Mouse (Mus musculus) heart, embryonic 11.5 days (tissue): ENCODE measurements around the gene Grm5. TPM values are rescaled to one million over a fixed set of nuclear protein-coding genes. Genes with fewer than 3 reads are reported as not detected.

Source experiments
- ATAC-seq: fragments of 200-750 bp; cut with Nextera tagmentation; replicated peaks from 2 replicates; pipeline ENCODE4 v1.8.0; 2017; ENCODE audit warnings: moderate library complexity; ENCODE audit not compliant: insufficient number of reproducible peaks, low FRiP score, low TSS enrichment
- H3K27ac ChIP-seq: fragments of 300-500 bp; sonication (generic); 2 replicates; pipeline ENCODE4 v1.5.1; 2014; ENCODE audit warnings: mild to moderate bottlenecking, low read depth, low read length
- H3K27me3 ChIP-seq: fragments of 300-500 bp; sonication (generic); 2 replicates; pipeline ENCODE4 v1.6.1; 2014; ENCODE audit warnings: mild to moderate bottlenecking, low read length, mixed read lengths; ENCODE audit not compliant: control insufficient read depth, insufficient read depth
- H3K36me3 ChIP-seq: fragments of 300-500 bp; sonication (generic); 2 replicates; pipeline ENCODE4 v1.6.1; 2014; ENCODE audit warnings: mild to moderate bottlenecking, low read length, moderate library complexity, mixed read lengths; ENCODE audit not compliant: control insufficient read depth, insufficient read depth
- H3K4me1 ChIP-seq: fragments of 300-500 bp; sonication (generic); 2 replicates; pipeline ENCODE4 v1.6.1; 2014; ENCODE audit warnings: low read length; ENCODE audit not compliant: control insufficient read depth, insufficient read depth
- H3K4me2 ChIP-seq: fragments of 300-500 bp; sonication (generic); 2 replicates; pipeline ENCODE4 v1.6.1; 2014; ENCODE audit warnings: mild to moderate bottlenecking, moderate library complexity
- H3K4me3 ChIP-seq: fragments of 300-500 bp; sonication (generic); 2 replicates; pipeline ENCODE4 v1.5.1; 2014; ENCODE audit warnings: low read depth, low read length
- H3K9ac ChIP-seq: fragments of 300-500 bp; sonication (generic); 2 replicates; pipeline ENCODE4 v1.6.1; 2014; ENCODE audit warnings: mild to moderate bottlenecking, low read depth, low read length, moderate library complexity
- H3K9me3 ChIP-seq: fragments of 300-500 bp; sonication (generic); replicated peaks from 2 replicates; pipeline ENCODE4 v1.6.1; 2016; ENCODE audit warnings: low read length; ENCODE audit not compliant: control insufficient read depth
- WGBS: fragments of 180-500 bp; shearing (Covaris S2); extraction: QIAGEN DNeasy Blood & Tissue Kit; methylation state at CpG from one replicate; pipeline ENCODE4 v1.1.7; 2014; ENCODE audit not compliant: insufficient replicate concordance; 5-methylcytosine and 5-hydroxymethylcytosine counted together
- polyA plus RNA-seq: library from polyadenylated mRNA; unstranded; fragments of >200 nt; fragmentation: Nextera tagmentation; extraction: Ambion mirVana; gene quantifications from 2 replicates; pipeline ENCODE4 v1.2.1, GENCODE M21; 2014

Grm5 gene
- polyA plus RNA-seq, 1 experiment from 2014 or later, result 0.04 TPM

DNA sequence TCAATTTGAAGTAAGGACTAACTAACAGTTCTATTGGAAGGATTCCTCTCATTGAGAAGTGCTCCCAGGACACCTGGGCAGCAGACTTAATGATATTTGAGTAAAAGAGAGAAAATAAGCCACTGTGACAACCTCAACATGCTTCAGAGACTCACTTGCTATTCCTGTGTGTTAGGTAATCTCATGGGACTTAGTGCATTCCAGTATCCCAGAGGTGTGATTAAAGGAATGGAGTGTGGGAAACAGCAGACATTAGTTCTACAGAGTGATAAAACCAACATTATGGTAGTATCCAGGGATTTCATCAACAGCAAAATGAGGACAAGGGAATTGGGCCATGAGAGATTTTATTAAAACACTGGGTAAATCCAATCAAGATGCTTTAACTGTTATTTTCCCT is 205.0 kb downstream of the Grm5 start:
- H3K27ac ChIP-seq, result no peak overlapping the region
- H3K4me1 ChIP-seq, result no peaks in the 10 kb centered on the region
- H3K4me3 ChIP-seq, result no peak overlapping the region
- no peak for ATAC-seq
- H3K4me2 ChIP-seq, result no peak overlapping the region
- no peaks in the 10 kb centered on the region for H3K27me3 ChIP-seq
- H3K9ac ChIP-seq, result no peak overlapping the region
- H3K36me3 ChIP-seq, result no peaks in the 10 kb centered on the region
- no peaks in the 10 kb centered on the region for H3K9me3 ChIP-seq

DNA sequence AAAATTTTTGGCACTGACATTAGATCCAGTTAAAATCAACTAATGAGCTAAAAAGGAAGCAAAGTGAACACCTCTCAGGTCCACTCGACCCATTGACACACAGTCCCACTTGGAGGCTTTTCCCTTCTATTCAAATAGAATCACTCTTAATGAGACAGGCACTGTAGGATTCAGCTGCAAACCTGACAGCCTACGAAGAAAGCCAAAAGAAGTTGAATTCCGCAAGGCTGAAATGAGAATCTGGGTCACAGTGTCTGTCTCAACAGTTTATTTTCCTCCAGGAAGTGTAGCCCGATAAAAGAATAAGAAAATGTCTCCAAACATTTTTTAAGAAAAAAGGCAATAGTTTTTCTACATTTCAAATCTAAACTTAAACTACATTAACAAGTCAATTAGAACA is 209.9 kb downstream of the Grm5 start:
- 67% methylated on average over 4 of the region's 4 CpGs for WGBS
- Histone ChIP-seq H3K4me1 (no peaks in the 10 kb centered on the region), H3K9ac (no peak overlapping the region), H3K27ac (no peak overlapping the region), H3K27me3 (no peaks in the 10 kb centered on the region), H3K4me2 (no peak overlapping the region), H3K4me3 (no peak overlapping the region), H3K9me3 (no peaks in the 10 kb centered on the region), H3K36me3 (no peaks in the 10 kb centered on the region)
- ATAC-seq, result no peak

DNA sequence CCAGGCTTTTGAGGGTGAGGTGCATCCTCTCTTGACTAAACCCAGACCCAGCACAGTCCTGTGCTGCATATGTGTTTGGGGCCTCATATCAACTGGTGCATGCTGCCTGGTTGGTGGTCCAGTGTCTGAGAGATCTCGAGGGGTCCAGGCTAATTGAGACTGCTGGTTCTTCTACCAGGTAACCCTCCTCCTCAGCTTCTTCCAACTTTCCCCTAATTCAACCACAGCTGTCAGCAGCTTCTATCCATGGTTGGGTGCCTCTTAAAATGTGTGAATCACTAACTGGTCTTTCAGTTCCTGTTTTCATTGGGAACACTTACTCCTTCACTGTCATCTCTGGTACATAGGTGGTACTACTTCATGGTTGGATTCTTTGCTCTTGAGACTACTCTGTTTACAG is 240.9 kb downstream of the Grm5 start:
- Histone ChIP-seq H3K9me3 (no peaks in the 10 kb centered on the region), H3K9ac (no peak overlapping the region), H3K4me1 (no peaks in the 10 kb centered on the region), H3K36me3 (no peaks in the 10 kb centered on the region), H3K4me2 (no peak overlapping the region), H3K27me3 (no peaks in the 10 kb centered on the region), H3K27ac (no peak overlapping the region), H3K4me3 (no peak overlapping the region)
- WGBS, result 43% methylated on average over 1 of the region's 1 CpGs
- ATAC-seq, result no peak

DNA sequence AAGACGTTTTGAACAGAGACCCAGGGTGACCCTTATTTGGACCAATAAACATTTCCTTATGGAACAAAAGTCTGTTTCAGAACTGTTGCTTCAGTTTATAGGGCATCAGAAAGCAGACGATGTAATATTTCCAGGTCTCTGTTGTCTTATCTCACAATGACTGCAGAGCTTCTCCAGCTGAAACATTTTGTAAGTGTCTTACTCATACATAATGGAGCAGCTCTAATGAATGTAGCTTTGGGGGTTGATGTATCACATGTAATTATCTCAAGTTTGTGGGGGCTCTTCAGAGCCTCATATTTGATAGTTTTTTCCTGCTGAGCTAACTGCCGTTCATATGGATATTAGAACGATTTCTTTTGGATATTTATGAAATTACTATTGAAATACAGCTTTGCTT is 250.7 kb downstream of the Grm5 start:
- H3K27me3 ChIP-seq, result no peaks in the 10 kb centered on the region
- ATAC-seq, result no peak
- 67% methylated on average over 4 of the region's 4 CpGs for WGBS
- no peak overlapping the region for H3K4me3 ChIP-seq
- H3K36me3 ChIP-seq, result no peaks in the 10 kb centered on the region
- H3K9me3 ChIP-seq, result no peaks in the 10 kb centered on the region
- no peaks in the 10 kb centered on the region for H3K4me1 ChIP-seq
- H3K4me2 ChIP-seq, result no peak overlapping the region
- H3K9ac ChIP-seq, result no peak overlapping the region
- no peak overlapping the region for H3K27ac ChIP-seq

DNA sequence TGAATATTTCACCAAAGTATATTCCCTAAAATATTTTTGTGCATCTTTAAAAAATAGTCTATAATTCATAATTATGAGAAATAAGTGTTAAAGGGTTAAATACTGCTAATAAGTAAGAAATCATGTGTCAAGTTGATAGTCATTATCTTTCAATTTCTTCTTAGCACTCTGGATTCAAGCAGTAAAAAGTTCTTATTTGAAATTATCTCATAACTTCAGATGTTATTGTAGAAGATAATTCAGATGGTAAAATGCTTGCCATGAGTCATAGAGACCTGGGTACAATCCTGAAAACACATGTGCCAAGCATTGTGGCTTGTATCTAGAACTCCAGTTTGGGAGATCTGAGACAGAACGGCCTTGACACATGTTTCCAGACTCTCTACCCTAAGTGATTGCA is 254.6 kb downstream of the Grm5 start:
- H3K4me1 ChIP-seq, result no peaks in the 10 kb centered on the region
- no peaks in the 10 kb centered on the region for H3K27me3 ChIP-seq
- H3K27ac ChIP-seq, result no peak overlapping the region
- 60% methylated on average over 1 of the region's 1 CpGs for WGBS
- no peaks in the 10 kb centered on the region for H3K9me3 ChIP-seq
- no peak overlapping the region for H3K9ac ChIP-seq
- no peak overlapping the region for H3K4me3 ChIP-seq
- no peak overlapping the region for H3K4me2 ChIP-seq
- no peaks in the 10 kb centered on the region for H3K36me3 ChIP-seq
- no peak for ATAC-seq

DNA sequence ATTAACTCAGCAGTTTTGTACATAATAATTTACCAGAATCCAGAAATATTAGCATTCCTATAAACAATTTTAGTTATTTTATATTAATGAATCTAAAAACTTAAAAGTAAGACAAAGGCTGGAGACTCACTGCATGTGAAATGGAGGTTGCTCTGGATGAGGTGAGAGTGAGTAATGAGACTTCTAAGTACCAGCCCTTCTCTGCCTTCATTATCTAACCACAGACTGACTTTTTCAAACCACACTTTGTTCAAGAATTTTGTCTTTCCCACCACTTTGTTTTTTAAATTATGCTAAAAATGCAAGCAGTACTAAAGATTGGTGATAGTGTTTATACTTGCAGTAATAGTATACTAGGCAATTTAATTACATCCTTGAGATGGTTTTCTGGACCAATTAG is 259.5 kb downstream of the Grm5 start:
- H3K9me3 ChIP-seq, result no peaks in the 10 kb centered on the region
- H3K4me3 ChIP-seq, result no peak overlapping the region

DNA sequence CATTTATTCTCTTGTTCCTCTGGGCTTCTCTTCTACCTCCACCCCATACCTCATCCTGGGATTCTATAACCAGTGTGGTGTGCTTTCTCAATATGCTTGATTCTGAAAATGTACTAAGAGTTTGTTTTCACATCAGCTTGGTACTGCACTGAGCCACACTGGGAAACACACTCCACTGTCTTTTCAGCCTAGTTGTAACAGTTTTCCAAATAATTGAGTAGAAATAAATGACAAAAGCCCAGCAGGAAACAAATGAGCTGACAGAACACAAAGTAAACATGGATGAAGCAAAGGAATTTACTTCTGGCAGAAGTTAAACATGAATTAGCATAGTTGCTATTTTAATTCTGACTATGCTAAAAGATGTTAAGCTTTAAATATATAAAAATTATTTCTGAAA is 262.1 kb downstream of the Grm5 start:
- Histone ChIP-seq H3K4me3 (no peak overlapping the region), H3K4me2 (no peak overlapping the region), H3K36me3 (no peaks in the 10 kb centered on the region), H3K9ac (no peak overlapping the region), H3K9me3 (no peaks in the 10 kb centered on the region), H3K27ac (no peak overlapping the region), H3K27me3 (no peaks in the 10 kb centered on the region), H3K4me1 (no peaks in the 10 kb centered on the region)
- ATAC-seq, result no peak

More for the DNA sequence above, 259.5 kb downstream of the Grm5 start:
- Histone ChIP-seq H3K36me3 (no peaks in the 10 kb centered on the region), H3K4me1 (no peaks in the 10 kb centered on the region), H3K27me3 (no peaks in the 10 kb centered on the region), H3K27ac (no peak overlapping the region), H3K4me2 (no peak overlapping the region), H3K9ac (no peak overlapping the region)
- no peak for ATAC-seq

DNA sequence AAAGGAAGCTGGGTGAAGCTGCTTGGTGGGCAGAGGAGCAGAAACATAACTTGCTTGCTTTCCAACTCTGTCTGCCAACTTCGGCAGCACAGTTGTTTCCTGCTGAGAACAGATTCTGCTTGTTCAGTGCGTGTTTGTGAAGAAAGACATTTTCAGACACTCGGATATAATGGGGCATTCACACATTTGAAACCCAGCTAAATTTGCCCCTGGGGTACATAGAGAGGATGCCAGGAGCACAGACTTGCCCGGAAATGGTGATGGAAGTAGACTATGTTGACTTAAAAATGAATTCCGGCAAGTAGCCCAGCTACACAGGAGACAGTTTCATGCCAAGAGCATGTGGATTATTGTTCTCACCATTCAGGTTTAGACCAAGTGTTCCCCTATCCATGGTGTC is 342.0 kb downstream of the Grm5 start:
- Histone ChIP-seq H3K36me3 (no peaks in the 10 kb centered on the region), H3K9me3 (no peaks in the 10 kb centered on the region), H3K4me1 (no peaks in the 10 kb centered on the region), H3K27ac (no peak overlapping the region), H3K4me3 (no peak overlapping the region), H3K4me2 (no peak overlapping the region), H3K27me3 (no peaks in the 10 kb centered on the region), H3K9ac (no peak overlapping the region)
- 65% methylated on average over 5 of the region's 5 CpGs for WGBS
- no peak for ATAC-seq

DNA sequence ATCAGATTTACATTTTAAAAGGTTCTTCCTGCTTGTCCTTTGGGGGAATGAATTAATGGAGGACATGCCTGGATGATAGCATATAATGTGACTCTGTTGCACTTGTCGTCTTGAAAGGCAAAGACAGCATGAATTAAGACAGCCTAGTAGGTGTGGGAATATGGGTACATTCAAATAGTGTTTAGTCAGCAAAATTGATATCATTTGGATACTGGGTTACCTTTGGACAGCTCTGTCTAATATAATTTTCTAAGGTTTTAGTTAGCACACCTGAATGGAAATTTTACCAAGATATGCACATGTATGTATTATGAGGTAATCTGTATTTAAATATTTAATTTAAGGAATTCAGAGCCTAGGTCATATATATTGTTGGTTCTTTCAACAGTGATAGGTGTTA is 353.4 kb downstream of the Grm5 start:
- no peak for ATAC-seq
- Histone ChIP-seq H3K4me3 (no peak overlapping the region), H3K27ac (no peak overlapping the region), H3K36me3 (no peaks in the 10 kb centered on the region), H3K4me1 (no peaks in the 10 kb centered on the region), H3K9me3 (no peaks in the 10 kb centered on the region), H3K27me3 (no peaks in the 10 kb centered on the region), H3K4me2 (no peak overlapping the region), H3K9ac (no peak overlapping the region)
- WGBS, result 61% methylated on average over 1 of the region's 1 CpGs
